Mouse (Mus musculus): ENCODE results near the gene Col17a1. TPM values are rescaled to one million over a fixed set of nuclear protein-coding genes. Genes with fewer than 3 reads are reported as not detected.

Gene Col17a1
- total RNA-seq, 2 experiments from 2014 or later = 0.20 to 0.35 TPM

- no peak for TF ChIP-seq CTCF (IDR thresholded peaks at IDR 0.05)
- no peak for DNase-seq (ENCODE audit: extremely low spot score in 1 of 2, low spot score in 2 of 2)
- intact Hi-C loops (cut with DNase I) = no loop called here
- H3K27ac ChIP-seq = no peak overlapping the region
- no peak overlapping the region for H3K4me3 ChIP-seq
Measured at GRCm38 (mm10) chr19:47630381-47630780, 61.5 kb downstream of the Col17a1 start.

DNA sequence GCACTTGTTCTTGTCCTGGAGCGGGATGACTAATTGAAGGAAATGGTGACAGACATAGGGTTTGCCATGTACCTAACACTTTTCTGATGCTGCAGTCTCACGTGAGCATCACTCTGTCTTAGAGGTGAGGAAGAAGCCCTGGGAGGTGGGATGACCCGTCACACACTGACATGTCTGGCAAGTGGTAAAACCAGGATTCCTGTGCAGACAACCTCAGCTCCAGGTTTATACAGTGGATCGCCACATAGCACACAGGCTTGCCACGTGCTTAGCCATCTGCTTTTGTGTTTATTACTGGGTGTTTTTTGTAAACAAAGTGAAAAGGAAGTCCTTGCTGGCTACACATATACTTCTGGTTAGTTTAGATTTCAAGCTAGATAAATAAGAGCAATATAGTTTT is 62.8 kb downstream of the Col17a1 start:
- TF ChIP-seq CTCF (IDR thresholded peaks at IDR 0.05) = no peak
- no peak overlapping the region for H3K4me3 ChIP-seq
- H3K27ac ChIP-seq = no peak overlapping the region
- no peak for DNase-seq (ENCODE audit: extremely low spot score in 1 of 2, low spot score in 2 of 2)
- intact Hi-C loops (cut with DNase I) = loop anchor here (10.0 kb wide), 1 partner anchor 274 kb away; no protein-coding TSS in a partner anchor

GRCm38 (mm10) chr19:47627450-47627849 is 64.4 kb downstream of the Col17a1 start:
- intact Hi-C loops (cut with DNase I) = loop anchor here (10.0 kb wide), 1 partner anchor 273 kb away; no protein-coding TSS in a partner anchor
- TF ChIP-seq CTCF (IDR thresholded peaks at IDR 0.05) = no peak
- H3K27ac ChIP-seq = no peak overlapping the region
- DNase-seq (ENCODE audit: extremely low spot score in 1 of 2, low spot score in 2 of 2) = peak in 1 of 2 experiments; percentile 41
- H3K4me3 ChIP-seq = no peak overlapping the region

- no peak for TF ChIP-seq CTCF (IDR thresholded peaks at IDR 0.05)
- intact Hi-C loops (cut with DNase I) = loop anchor here (10.0 kb wide), 1 partner anchor 270 kb away; no protein-coding TSS in a partner anchor
- H3K4me3 ChIP-seq = no peak overlapping the region
- DNase-seq (ENCODE audit: extremely low spot score in 1 of 2, low spot score in 2 of 2) = no peak
- peak overlapping the region; percentile 47 for H3K27ac ChIP-seq
Measured at GRCm38 (mm10) chr19:47624940-47625711, 66.8 kb downstream of the Col17a1 start.

DNA sequence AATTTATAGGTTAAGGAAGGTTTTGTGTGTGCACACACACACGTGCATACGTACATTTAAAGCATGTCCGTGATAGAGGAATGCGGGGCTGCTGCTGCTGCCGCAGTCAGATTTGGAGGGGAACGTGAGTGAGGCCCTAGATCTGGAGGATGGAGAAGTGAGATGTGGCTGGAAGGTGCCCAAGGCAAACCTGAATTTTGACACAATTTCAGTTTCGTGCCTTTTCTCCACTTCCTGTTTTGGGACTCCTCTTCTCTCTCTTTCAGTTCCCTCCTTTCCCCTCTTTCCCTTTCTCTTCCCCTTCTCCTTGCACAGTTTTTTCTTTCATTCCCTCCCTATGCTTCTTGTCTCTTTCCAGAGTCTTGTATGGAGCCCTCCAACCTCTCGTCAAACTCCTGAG is 70.4 kb downstream of the Col17a1 start:
- TF ChIP-seq CTCF (IDR thresholded peaks at IDR 0.05) = no peak
- no peak for DNase-seq (ENCODE audit: extremely low spot score in 1 of 2, low spot score in 2 of 2)
- intact Hi-C loops (cut with DNase I) = loop anchor here (10.0 kb wide), 1 partner anchor 267 kb away; no protein-coding TSS in a partner anchor
- Histone ChIP-seq H3K4me3 (no peak overlapping the region), H3K27ac (no peak overlapping the region)

DNA sequence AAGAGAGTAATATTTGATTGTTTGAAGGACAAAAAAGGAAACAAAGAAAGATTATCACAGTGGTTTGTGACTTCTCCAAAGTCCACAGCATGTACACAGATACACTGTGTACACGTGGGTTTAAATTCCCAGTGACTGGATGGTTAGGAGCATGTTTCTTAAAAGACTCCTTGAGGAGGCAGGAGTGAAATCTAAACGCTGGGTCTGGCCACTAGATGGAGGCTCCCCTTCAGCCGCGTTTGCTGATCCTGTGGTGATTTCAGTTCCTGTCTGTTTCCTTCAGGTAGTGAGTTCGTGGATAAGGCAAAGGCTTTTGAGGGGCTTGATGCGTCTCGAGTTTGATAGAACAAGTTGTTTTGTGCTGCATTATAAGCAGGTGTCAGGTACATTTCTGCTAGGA is 78.5 kb downstream of the Col17a1 start:
- intact Hi-C loops (cut with DNase I) = loop anchor here (2.0 kb wide), 1 partner anchor 107 kb away; no protein-coding TSS in a partner anchor
- TF ChIP-seq CTCF (IDR thresholded peaks at IDR 0.05) = peak; percentile 26
- no peak overlapping the region for H3K4me3 ChIP-seq
- no peak for DNase-seq (ENCODE audit: extremely low spot score in 1 of 2, low spot score in 2 of 2)
- H3K27ac ChIP-seq = no peak overlapping the region

DNA sequence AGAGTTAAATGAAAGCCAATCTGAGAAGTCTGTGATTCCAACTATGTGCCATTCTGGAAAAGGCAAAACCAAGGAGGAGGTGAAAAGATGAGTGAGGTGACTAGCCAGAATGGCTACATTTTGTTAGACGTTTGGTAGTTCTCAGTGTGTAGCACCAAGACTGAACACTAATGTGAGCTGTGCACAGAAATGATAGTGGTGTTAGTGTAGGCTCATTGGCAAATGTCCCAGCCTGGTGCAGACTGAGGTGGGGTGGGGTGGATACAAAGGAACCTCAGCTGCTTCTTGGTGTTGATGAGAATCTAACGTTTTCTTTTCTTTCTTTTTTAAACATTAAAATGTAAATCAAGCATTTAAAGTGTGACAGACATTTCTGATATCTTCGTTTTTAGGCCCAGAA is 83.4 kb downstream of the Col17a1 start:
- Histone ChIP-seq H3K4me3 (no peak overlapping the region), H3K27ac (no peak overlapping the region)
- intact Hi-C loops (cut with DNase I) = no loop called here
- no peak for TF ChIP-seq CTCF (IDR thresholded peaks at IDR 0.05)
- DNase-seq (ENCODE audit: extremely low spot score in 1 of 2, low spot score in 2 of 2) = no peak

Other genes with a start within 250 kb of the Col17a1 start
- 10 to 100 TPM; 30.2 to 36.8 TPM for gene Sh3pxd2a, start 227.7 kb downstream of the Col17a1 start, total RNA-seq (2021)
- 10 to 100 TPM; 23.0 to 27.5 TPM for gene Stn1, start 154.6 kb downstream of the Col17a1 start, total RNA-seq (2021)
- 10 to 100 TPM; 51.3 to 55.7 TPM for gene Slk, start 112.4 kb downstream of the Col17a1 start, total RNA-seq (2021)
- gene Sfr1, start 39.6 kb upstream of the Col17a1 start, total RNA-seq (2021) = 10 to 100 TPM; 87.4 to 88.6 TPM
- 10 to 100 TPM; 44.1 to 45.2 TPM for gene Gsto1, start 162.9 kb upstream of the Col17a1 start, total RNA-seq (2021)
- 1 to 10 TPM; 1.4 to 2.2 TPM for gene Gsto2, start 173.4 kb upstream of the Col17a1 start, total RNA-seq (2021)
- gene Cfap43, start 227.2 kb upstream of the Col17a1 start, total RNA-seq (2021) = under 1 TPM; 0.30 to 0.66 TPM
- 1 to 10 TPM in 1 of 2 experiments, under 1 TPM in 1; 0.95 to 1.5 TPM for gene Itprip, start 227.2 kb upstream of the Col17a1 start, total RNA-seq (2021)
- under 1 TPM; 0.27 to 0.30 TPM for gene Cfap58, start 245.6 kb upstream of the Col17a1 start, total RNA-seq (2021)

All from left cerebral cortex, adult 2 months (tissue).